Mouse (Mus musculus) monocyte, adult 2 months (primary cell): ENCODE measurements around the gene Zbtb49.

Experiments
- DNase-seq, 2 experiments: peaks; one replicate each; pipeline ENCODE4 v3.0.0; 2022; ENCODE audit warnings: low spot score in 2 of 2, low read depth in 1 of 2

Zbtb49 gene

GRCm38 (mm10) chr5:38220328-38220912 is at the start of gene Zbtb49, which contains the start of gene Lyar:
TSS of gene Zbtb49 (minus strand) at chr5:38220457.
TSS of gene Lyar (plus strand) at chr5:38220470.
- peak; percentile 81 to 94 for DNase-seq

- peak; percentile 7 to 67 for DNase-seq
Observed at GRCm38 (mm10) chr5:38260107-38260682, 39.9 kb upstream of the Zbtb49 start, which contains the start of gene Tmem128. TSS of gene Tmem128 (plus strand) at chr5:38260185.

GRCm38 (mm10) chr5:38259455-38260106 is 39.3 kb upstream of the Zbtb49 start:
- no peak for DNase-seq

GRCm38 (mm10) chr5:38258773-38259146 is 38.5 kb upstream of the Zbtb49 start:
- no peak for DNase-seq

GRCm38 (mm10) chr5:38258034-38258772 is 37.9 kb upstream of the Zbtb49 start:
- DNase-seq, result no peak

GRCm38 (mm10) chr5:38256551-38256950 is 36.3 kb upstream of the Zbtb49 start:
- DNase-seq, result no peak

GRCm38 (mm10) chr5:38255644-38256043 is 35.4 kb upstream of the Zbtb49 start:
- no peak for DNase-seq

- DNase-seq, result no peak
Observed at GRCm38 (mm10) chr5:38255195-38255594, 34.9 kb upstream of the Zbtb49 start.

GRCm38 (mm10) chr5:38241966-38242365 is 21.7 kb upstream of the Zbtb49 start:
- no peak for DNase-seq

GRCm38 (mm10) chr5:38241473-38241834 is 21.2 kb upstream of the Zbtb49 start:
- DNase-seq, result no peak

- no peak for DNase-seq
Observed at GRCm38 (mm10) chr5:38240727-38241472, 20.6 kb upstream of the Zbtb49 start.

GRCm38 (mm10) chr5:38236627-38237026 is 16.4 kb upstream of the Zbtb49 start:
- no peak for DNase-seq

- DNase-seq, result no peak
Observed at GRCm38 (mm10) chr5:38235422-38235821, 15.2 kb upstream of the Zbtb49 start.

- peak in 1 of 2 experiments; percentile 17 for DNase-seq
Observed at GRCm38 (mm10) chr5:38219771-38220307, 418 bp downstream of the Zbtb49 start.

- DNase-seq, result no peak
Observed at GRCm38 (mm10) chr5:38213009-38213408, 7.2 kb downstream of the Zbtb49 start.

- no peak for DNase-seq
Observed at GRCm38 (mm10) chr5:38211691-38212090, 8.6 kb downstream of the Zbtb49 start.

GRCm38 (mm10) chr5:38208985-38209384 is 11.3 kb downstream of the Zbtb49 start:
- DNase-seq, result no peak

- DNase-seq, result no peak
Observed at GRCm38 (mm10) chr5:38205303-38205726, 14.9 kb downstream of the Zbtb49 start.

- no peak for DNase-seq
Observed at GRCm38 (mm10) chr5:38199686-38200085, 20.6 kb downstream of the Zbtb49 start.

GRCm38 (mm10) chr5:38197482-38197823 is 22.8 kb downstream of the Zbtb49 start:
- peak in 1 of 2 experiments; percentile 50 for DNase-seq
